Mouse (Mus musculus) retina, embryonic 14.5 days (tissue): ENCODE results near the gene Unc80.

Experiments used
- DNase-seq: peaks from one replicate; pipeline ENCODE4 v3.0.0-alpha.2; 2015; ENCODE audit warnings: low spot score

Unc80 gene

GRCm38 (mm10) chr1:66704523-66704922 lies 236.4 kb downstream of the Unc80 start:
- DNase-seq, result no peak

GRCm38 (mm10) chr1:66712859-66713258 lies 244.7 kb downstream of the Unc80 start:
- DNase-seq, result no peak

GRCm38 (mm10) chr1:66730581-66730980 lies 262.4 kb downstream of the Unc80 start:
- DNase-seq, result no peak
